Mouse (Mus musculus) embryonic fibroblast, embryonic 13.5 days (primary cell): ENCODE data around the gene Ssr4. TPM values are rescaled to one million over a fixed set of nuclear protein-coding genes. Genes with fewer than 3 reads are reported as not detected.
A peak's percentile ranks its signal among the peaks of the same experiment; 100 is the strongest.
"Not testable (repeated sequence)": the region's sequence is repeated elsewhere in the genome, so short reads cannot be mapped to it uniquely, and the experiment has no call there.

Source experiments
- H3K27ac ChIP-seq: 2 replicates; pipeline ENCODE4 v1.5.1; 2012; ENCODE audit warnings: low read length, control low read depth, inconsistent platforms; ENCODE audit not compliant: insufficient read depth
- H3K4me1 ChIP-seq: 2 replicates; pipeline ENCODE4 v1.6.1; 2011; ENCODE audit warnings: low read length; ENCODE audit not compliant: control insufficient read depth, insufficient read depth
- H3K4me3 ChIP-seq: 2 replicates; pipeline ENCODE4 v1.5.1; 2011; ENCODE audit warnings: mild to moderate bottlenecking, control low read depth, low read length; ENCODE audit not compliant: insufficient read depth
- CTCF ChIP-seq: IDR thresholded peaks from 2 replicates; pipeline ENCODE4 v1.5.1; 2011; ENCODE audit warnings: mild to moderate bottlenecking, control low read depth, low read length, moderate library complexity, borderline replicate concordance; ENCODE audit not compliant: insufficient read depth
- POLR2A ChIP-seq: IDR thresholded peaks from 2 replicates; pipeline ENCODE4 v1.6.1; 2011; ENCODE audit warnings: low read depth, mild to moderate bottlenecking, control low read depth, low read length, moderate library complexity
- polyA plus RNA-seq: library from polyadenylated mRNA; stranded (reverse); fragments of >200 nt; gene quantifications from 2 replicates; pipeline ENCODE4 v1.2.4, GENCODE M21; 2011; ENCODE audit warnings: low read depth; ENCODE audit not compliant: missing spikeins, insufficient read length

Ssr4 gene
- 288 and 321 TPM in 2 replicates for polyA plus RNA-seq

- H3K4me3 ChIP-seq = peak within 1 kb of the TSS; percentile 89
- TF ChIP-seq POLR2A = peak; percentile 83
- TF ChIP-seq CTCF = peak; percentile 36; the same call in 1 of the 2 replicates
- no peaks in the 10 kb centered on the region for H3K4me1 ChIP-seq
- peak within 1 kb of the TSS; percentile 67 for H3K27ac ChIP-seq
Observed at GRCm38 (mm10) chrX:73786364-73787224, at the start of gene Ssr4, which contains the start of gene Idh3g. TSS of gene Ssr4 (plus strand) at chrX:73787028. TSS of gene Idh3g (minus strand) at chrX:73786897.

- no peak overlapping the region for H3K4me3 ChIP-seq
- H3K27ac ChIP-seq = no peak overlapping the region
- H3K4me1 ChIP-seq = no peaks in the 10 kb centered on the region
- no peak for TF ChIP-seq POLR2A
- no peak for TF ChIP-seq CTCF
Observed at GRCm38 (mm10) chrX:73738155-73738554, 48.7 kb upstream of the Ssr4 start.

DNA sequence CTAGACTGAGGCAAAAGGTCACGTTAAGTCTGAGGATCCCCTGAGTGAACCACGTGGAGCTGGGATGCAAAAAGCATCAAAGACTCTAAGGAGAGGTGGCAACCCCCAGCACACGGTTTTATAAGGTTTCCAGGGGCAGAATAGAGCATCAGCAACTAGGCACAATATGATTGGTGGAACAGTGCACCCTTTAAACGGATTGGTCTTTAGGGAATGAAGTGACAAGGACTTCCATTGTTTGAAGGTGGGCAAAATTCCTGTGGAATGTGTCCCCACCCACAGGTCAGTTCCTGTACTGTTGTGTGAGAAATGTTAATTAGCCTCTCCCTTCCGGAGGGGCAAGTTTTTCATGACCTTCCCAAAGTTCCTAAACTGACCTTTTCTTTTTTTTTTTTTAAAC is 47.7 kb upstream of the Ssr4 start:
- no peak for TF ChIP-seq POLR2A
- no peak for TF ChIP-seq CTCF
- Histone ChIP-seq H3K4me3 (no peak overlapping the region), H3K27ac (no peak overlapping the region), H3K4me1 (no peaks in the 10 kb centered on the region)

- H3K4me1 ChIP-seq, H3K4me3 ChIP-seq, H3K27ac ChIP-seq: not testable (repeated sequence)
Observed at GRCm38 (mm10) chrX:73739841-73740240, 47.0 kb upstream of the Ssr4 start.

DNA sequence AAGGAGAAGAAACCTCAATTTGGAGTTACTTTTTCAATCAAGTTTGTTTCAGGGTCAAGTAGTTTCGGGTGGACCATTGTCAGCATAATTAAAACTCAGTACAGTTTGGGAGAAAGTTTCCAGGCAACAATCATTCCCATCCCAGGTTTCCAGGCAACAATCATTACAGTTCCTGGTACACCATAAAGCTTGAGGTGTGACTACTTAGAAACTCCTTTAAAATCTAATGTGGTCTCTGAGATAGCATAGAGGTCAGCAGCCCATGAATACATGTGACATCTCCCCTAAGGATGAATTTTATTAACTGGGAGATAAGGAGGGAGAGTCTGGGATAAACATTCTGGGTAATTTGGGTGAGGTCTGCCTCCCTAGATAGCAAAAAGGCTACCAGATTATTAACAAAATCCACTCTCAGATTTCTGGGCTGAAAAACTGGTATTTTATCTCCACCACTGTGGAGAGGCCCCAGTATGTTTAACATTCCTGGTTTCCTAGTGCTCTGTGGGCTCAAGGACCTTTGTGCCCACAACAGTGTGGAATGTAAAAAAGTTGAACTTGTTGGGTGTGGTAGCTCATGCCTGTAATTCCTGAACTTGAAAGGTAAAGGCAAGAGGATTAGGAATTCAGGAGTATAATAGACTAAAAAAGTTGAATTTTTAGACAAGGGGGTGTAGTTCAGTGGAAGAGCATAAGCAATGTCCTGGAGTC is 41.9 kb upstream of the Ssr4 start:
- Histone ChIP-seq H3K4me1 (no peaks in the 10 kb centered on the region), H3K27ac (no peak overlapping the region), H3K4me3 (no peak overlapping the region)
- TF ChIP-seq POLR2A (no peak), CTCF (no peak)

GRCm38 (mm10) chrX:73748977-73749376 is 37.9 kb upstream of the Ssr4 start:
- Histone ChIP-seq H3K4me1 (no peaks in the 10 kb centered on the region), H3K4me3 (no peak overlapping the region), H3K27ac (no peak overlapping the region)
- TF ChIP-seq POLR2A (no peak), CTCF (no peak)

DNA sequence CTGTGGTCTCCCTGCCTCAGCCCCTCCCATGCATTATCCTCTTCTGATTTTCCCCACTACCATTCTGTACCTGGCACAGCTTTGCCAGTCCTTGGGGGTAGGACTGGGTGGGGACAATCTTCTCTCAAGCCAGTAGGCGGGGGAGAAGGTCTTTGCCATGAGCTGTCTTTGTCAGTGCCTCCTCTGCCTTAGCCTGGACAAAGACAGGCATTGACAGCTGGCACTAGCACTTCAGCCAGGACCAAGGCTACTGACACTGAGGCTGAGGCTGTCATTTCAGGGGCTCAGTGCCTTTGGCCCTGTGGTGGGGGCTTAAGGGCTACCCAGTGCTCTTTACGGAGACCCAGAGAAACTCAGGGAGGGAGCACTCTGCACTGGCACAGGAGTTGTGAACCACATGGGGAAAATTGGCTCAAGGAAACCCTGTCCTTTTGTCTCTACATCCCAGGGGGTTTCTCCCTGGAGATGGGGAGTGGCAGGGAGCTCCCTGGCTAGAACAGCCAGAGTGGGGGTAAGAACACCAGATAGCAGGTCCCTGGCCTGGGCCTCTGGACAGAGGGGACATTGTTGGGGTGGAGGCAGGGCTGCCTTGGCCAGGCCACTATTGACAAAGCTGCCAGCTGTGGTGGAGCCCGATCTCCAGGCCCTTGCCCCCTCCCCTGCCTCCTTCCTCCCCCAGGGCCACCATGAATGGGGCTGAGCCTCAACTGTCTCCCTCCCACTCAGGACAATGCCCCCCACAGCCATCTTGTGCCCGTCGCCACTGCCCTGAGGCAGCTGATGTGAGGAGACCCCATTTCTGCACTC is 30.3 kb upstream of the Ssr4 start, which contains the start of gene Plxnb3:
TSS of gene Plxnb3 (plus strand) at position 757 of the 807 bp plus-strand sequence.
- Histone ChIP-seq H3K4me3 (no peak within 1 kb of the TSS), H3K27ac (no peak within 1 kb of the TSS), H3K4me1 (no peaks in the 10 kb centered on the region)
- no peak for TF ChIP-seq CTCF
- TF ChIP-seq POLR2A = no peak

DNA sequence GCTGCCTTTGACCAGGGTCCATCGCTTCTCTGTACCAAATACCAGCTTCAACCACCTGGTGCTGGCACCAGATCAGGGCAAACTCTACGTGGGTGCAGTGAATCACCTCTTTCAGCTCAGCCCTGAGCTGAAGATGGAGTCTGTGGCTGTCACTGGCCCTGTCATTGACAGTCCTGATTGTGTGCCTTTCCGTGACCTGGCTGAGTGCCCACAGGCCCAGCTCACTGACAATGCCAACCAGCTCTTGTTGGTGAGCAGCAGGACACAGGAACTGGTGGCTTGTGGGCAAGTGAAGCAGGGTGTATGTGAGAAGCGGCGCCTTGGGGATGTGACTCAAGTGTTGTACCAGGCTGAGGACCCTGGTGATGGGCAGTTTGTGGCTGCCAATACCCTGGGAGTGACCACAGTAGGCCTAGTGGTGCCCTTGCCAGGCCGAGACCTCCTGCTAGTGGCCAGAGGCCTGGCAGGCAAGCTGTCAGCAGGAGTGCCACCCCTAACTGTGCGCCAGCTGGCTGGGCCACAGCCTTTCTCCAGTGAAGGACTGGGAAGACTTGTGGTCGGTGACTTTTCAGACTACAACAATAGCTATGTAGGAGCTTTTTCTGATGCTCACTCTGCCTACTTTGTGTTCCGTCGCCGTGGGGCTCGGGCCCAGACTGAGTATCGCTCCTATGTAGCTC is 28.1 kb upstream of the Ssr4 start:
- TF ChIP-seq CTCF = no peak
- no peak for TF ChIP-seq POLR2A
- no peak overlapping the region for H3K27ac ChIP-seq
- no peak overlapping the region for H3K4me3 ChIP-seq
- H3K4me1 ChIP-seq = no peaks in the 10 kb centered on the region

- TF ChIP-seq POLR2A (no peak), CTCF (no peak)
Observed at GRCm38 (mm10) chrX:73765311-73765710, 21.5 kb upstream of the Ssr4 start.

More at GRCm38 (mm10) chrX:73765311-73765710, 21.5 kb upstream of the Ssr4 start:
- no peak overlapping the region for H3K27ac ChIP-seq
- no peaks in the 10 kb centered on the region for H3K4me1 ChIP-seq
- no peak overlapping the region for H3K4me3 ChIP-seq
